Mouse (Mus musculus) cortical plate, adult 2 months (tissue): ENCODE measurements around the gene Adora2a.
"Not testable (repeated sequence)": the region's sequence is repeated elsewhere in the genome, so short reads cannot be mapped to it uniquely, and the experiment has no call there.

Experiments used
- CTCF ChIP-seq: fragments of 200-500 bp; IDR thresholded peaks from 2 replicates; pipeline ENCODE4 v1.5.1; 2011; ENCODE audit warnings: mild to moderate bottlenecking, control low read depth, low read length; ENCODE audit not compliant: insufficient read depth; ENCODE audit errors: extremely low read depth
- POLR2A ChIP-seq: fragments of 200-500 bp; IDR thresholded peaks from 2 replicates; pipeline ENCODE4 v1.6.1; 2011; ENCODE audit warnings: mild to moderate bottlenecking, low read length, control low read depth; ENCODE audit not compliant: insufficient read depth; ENCODE audit errors: extremely low read depth

DNA sequence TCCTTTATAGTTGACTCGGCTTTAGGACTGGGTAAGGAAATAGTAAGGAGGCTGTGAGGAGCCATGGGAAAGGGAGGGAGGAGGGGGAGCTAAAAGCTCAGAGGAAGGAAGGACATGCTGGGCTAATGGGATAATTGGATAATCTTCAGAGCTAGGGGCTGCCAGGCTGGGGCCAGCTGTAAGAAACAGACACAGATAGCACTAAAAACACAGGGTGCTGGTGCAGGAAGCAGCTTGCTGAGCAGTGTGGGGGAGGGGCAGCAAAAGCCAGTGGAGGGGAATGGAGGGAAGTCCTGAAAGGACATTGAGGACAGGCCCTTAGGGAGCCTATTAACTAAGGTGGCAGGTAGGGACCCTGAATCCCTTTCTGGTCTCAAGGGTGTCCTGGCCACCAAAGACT, 27.9 kb downstream of the Adora2a start:
- TF ChIP-seq CTCF, POLR2A: not testable (repeated sequence)
